Mouse (Mus musculus) lung, postnatal 0 days (tissue): ENCODE measurements around the gene Gm8764. TPM values are rescaled to one million over a fixed set of nuclear protein-coding genes. Genes with fewer than 3 reads are reported as not detected.

Experiments used
- ATAC-seq: fragments of 200-750 bp; cut with Nextera tagmentation; 2 replicates; pipeline ENCODE4 v1.8.0; 2017; ENCODE audit warnings: moderate library complexity
- DNase-seq: peaks from one replicate; pipeline ENCODE4 v3.0.0-alpha.2; 2016; ENCODE audit warnings: low spot score
- H3K27ac ChIP-seq: fragments of 300-500 bp; sonication (generic); 2 replicates; pipeline ENCODE4 v1.5.1; 2014; ENCODE audit warnings: antibody characterized with exemption, mild to moderate bottlenecking, low read length, mixed read lengths
- H3K27me3 ChIP-seq: fragments of 300-500 bp; sonication (generic); replicated peaks from 2 replicates; pipeline ENCODE4 v1.6.1; 2014; ENCODE audit warnings: low read length, mixed read lengths; ENCODE audit not compliant: insufficient read depth
- H3K36me3 ChIP-seq: fragments of 300-500 bp; sonication (generic); 2 replicates; pipeline ENCODE4 v1.6.1; 2014; ENCODE audit warnings: low read length, mixed read lengths; ENCODE audit not compliant: insufficient read depth
- H3K4me1 ChIP-seq: fragments of 300-500 bp; sonication (generic); 2 replicates; pipeline ENCODE4 v1.6.1; 2014; ENCODE audit warnings: antibody characterized with exemption, low read depth, low read length, mixed read lengths; ENCODE audit not compliant: insufficient read depth
- H3K4me2 ChIP-seq: fragments of 300-500 bp; sonication (generic); replicated peaks from 2 replicates; pipeline ENCODE4 v1.6.1; 2014; ENCODE audit warnings: low read depth, mild to moderate bottlenecking, low read length, moderate library complexity, mixed read lengths
- H3K4me3 ChIP-seq: fragments of 300-500 bp; sonication (generic); 2 replicates; pipeline ENCODE4 v1.5.1; 2014; ENCODE audit warnings: low read depth, low read length
- H3K9ac ChIP-seq: fragments of 300-500 bp; sonication (generic); replicated peaks from 2 replicates; pipeline ENCODE4 v1.6.1; 2014; ENCODE audit warnings: low read depth, mild to moderate bottlenecking
- H3K9me3 ChIP-seq: fragments of 300-500 bp; sonication (generic); 2 replicates; pipeline ENCODE4 v1.6.1; 2016; ENCODE audit warnings: low read length, mixed read lengths
- CTCF ChIP-seq: IDR thresholded peaks from 2 replicates; pipeline ENCODE4 v1.5.1; 2016; ENCODE audit warnings: antibody characterized with exemption, mild to moderate bottlenecking
- EP300 ChIP-seq: IDR thresholded peaks from 2 replicates; pipeline ENCODE4 v1.6.1; 2016; ENCODE audit warnings: antibody characterized with exemption, mild to moderate bottlenecking, control low read depth
- WGBS: fragments of 180-500 bp; shearing (Covaris S2); extraction: QIAGEN DNeasy Blood & Tissue Kit; methylation state at CpG from one replicate; pipeline ENCODE4 v1.1.7; 2014; 5-methylcytosine and 5-hydroxymethylcytosine counted together
- polyA plus RNA-seq: library from polyadenylated mRNA; unstranded; fragments of >200 nt; fragmentation: Nextera tagmentation; extraction: Ambion mirVana; gene quantifications from 2 replicates; pipeline ENCODE4 v1.2.1, GENCODE M21; 2015

The Gm8764 gene
- polyA plus RNA-seq, 1 experiment from 2014 or later, result not detected

DNA sequence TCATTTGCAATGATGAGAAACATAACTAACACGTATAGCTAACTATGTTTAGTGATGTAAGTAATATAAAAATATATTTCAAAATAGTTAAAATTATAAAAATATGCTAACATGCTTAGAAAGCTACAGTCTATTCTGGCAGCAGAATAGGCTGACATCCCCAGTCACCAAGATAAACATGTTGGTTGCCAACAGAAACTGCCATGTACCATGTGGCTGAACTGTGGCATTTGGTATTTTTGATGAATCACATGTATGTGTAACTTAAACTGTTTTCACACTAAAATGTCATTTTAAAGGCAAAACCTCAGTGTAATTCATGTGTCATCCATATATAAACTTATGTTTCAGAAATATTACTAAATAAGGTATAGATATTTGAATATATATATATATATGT is 49.8 kb downstream of the Gm8764 start:
- DNase-seq (no peak), ATAC-seq (no peak)
- H3K9ac ChIP-seq, result no peak overlapping the region
- TF ChIP-seq CTCF (no peak), EP300 (no peak)
- no peaks in the 10 kb centered on the region for H3K9me3 ChIP-seq
- no peaks in the 10 kb centered on the region for H3K27me3 ChIP-seq
- no peaks in the 10 kb centered on the region for H3K4me1 ChIP-seq
- H3K27ac ChIP-seq, result no peak overlapping the region
- H3K4me3 ChIP-seq, result no peak overlapping the region
- WGBS, result 70% methylated on average over 1 of the region's 1 CpGs
- no peaks in the 10 kb centered on the region for H3K36me3 ChIP-seq
- no peak overlapping the region for H3K4me2 ChIP-seq

DNA sequence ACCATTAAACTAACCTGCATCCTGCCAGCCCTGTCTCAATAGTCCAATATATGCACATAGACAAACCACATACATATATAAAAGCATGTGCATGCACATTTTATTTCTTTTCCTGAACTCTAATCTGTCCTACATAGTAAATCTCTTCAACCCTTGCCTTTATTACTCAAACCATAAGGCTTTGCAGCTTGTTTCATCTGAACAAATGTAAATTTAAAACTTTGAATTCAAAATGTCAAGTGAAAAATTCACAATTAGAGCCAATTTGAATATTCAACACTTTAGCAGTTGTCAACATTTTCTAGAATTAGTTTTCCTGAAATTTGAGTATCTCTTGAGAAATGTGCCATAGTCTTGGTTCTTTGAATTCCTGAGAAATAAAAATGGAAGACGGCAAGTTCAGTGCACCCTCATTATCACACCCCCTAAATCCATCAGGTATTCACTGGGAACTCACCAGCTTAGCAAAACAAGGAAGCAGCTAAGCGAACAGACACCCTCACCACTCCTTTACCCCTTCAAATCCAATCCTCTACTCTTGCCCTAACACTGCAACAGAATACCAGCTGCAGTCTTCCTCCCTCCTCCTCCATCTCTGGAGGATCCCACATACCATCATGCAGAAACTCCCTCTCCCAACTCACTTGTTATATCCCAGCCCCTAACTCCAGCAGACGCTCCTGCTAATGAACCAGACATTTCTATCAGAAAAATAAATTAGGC is 50.6 kb downstream of the Gm8764 start:
- no peak overlapping the region for H3K9ac ChIP-seq
- no peak overlapping the region for H3K4me2 ChIP-seq
- TF ChIP-seq EP300 (no peak), CTCF (no peak)
- DNase-seq (no peak), ATAC-seq (no peak)
- 78% methylated on average over 3 of the region's 3 CpGs for WGBS
- no peaks in the 10 kb centered on the region for H3K36me3 ChIP-seq
- H3K9me3 ChIP-seq, result no peaks in the 10 kb centered on the region
- no peak overlapping the region for H3K4me3 ChIP-seq
- H3K4me1 ChIP-seq, result no peaks in the 10 kb centered on the region
- no peaks in the 10 kb centered on the region for H3K27me3 ChIP-seq
- H3K27ac ChIP-seq, result no peak overlapping the region

Other genes with a start within 250 kb of the Gm8764 start
- not detected in 2 replicates for gene Gm21293, start 17.0 kb upstream of the Gm8764 start, polyA plus RNA-seq
- gene Gm6763, start 8.5 kb upstream of the Gm8764 start, polyA plus RNA-seq, result not detected in 2 replicates
- not detected in 2 replicates for gene Gm21304, start 8.5 kb downstream of the Gm8764 start, polyA plus RNA-seq
- gene Gm21312, start 17.0 kb downstream of the Gm8764 start, polyA plus RNA-seq, result not detected in 2 replicates
- not detected in 2 replicates for gene Gm20765, start 25.5 kb downstream of the Gm8764 start, polyA plus RNA-seq
- not detected in 2 replicates for gene Gm4340, start 34.0 kb downstream of the Gm8764 start, polyA plus RNA-seq